Comparison of ENCODE assay signal across 9 mouse cellular contexts in genomic region chr1:132233566-132233965, GRCm38 (mm10). TPM values are rescaled to one million over a fixed set of nuclear protein-coding genes. Genes with fewer than 3 reads are reported as not detected.
DNase-seq lines count a peak whose midpoint lies in the region; ATAC-seq and TF ChIP-seq lines count a peak whose summit lies in the region.
"Had no signal": no experiment of that assay in that cellular context is flagged by ENCODE, and none has a peak within 500 bp of the region (broad histone marks: within the 10 kb centered on the region; RNA-seq: fewer than 3 reads in every experiment).

No protein-coding gene starts in this region.

- no peak for ATAC-seq in limb, embryonic 14.5 days (ENCODE audit: low FRiP score, low read depth)
- ATAC-seq in stomach, postnatal 0 days (ENCODE audit: low FRiP score, low TSS enrichment): 0 out of 2 replicates have a peak, but pooled peaks have one; percentile 72
- no peak; the same call in 1 of the 2 replicates for ATAC-seq in heart, embryonic 11.5 days (replicated peaks; ENCODE audit: insufficient number of reproducible peaks, low FRiP score, low TSS enrichment)

- peak; percentile 31 for DNase-seq in adrenal gland, postnatal 25 days
- no peak for DNase-seq in adrenal gland, adult 2 months
- DNase-seq in left cerebral cortex, adult 2 months (ENCODE audit: extremely low spot score in 1 of 2, low spot score in 2 of 2): no peak
- no peak for DNase-seq in left cerebral cortex, postnatal 36 days (ENCODE audit: low spot score in 2 of 2)
- DNase-seq in embryonic facial prominence, embryonic 10.5 days (ENCODE audit: low spot score): peak; percentile 65
- peak; percentile 31 for DNase-seq in limb, embryonic 14.5 days (ENCODE audit: low spot score)
- peak; percentile 71 for DNase-seq in stomach, postnatal 0 days (ENCODE audit: low spot score)

- TF ChIP-seq CTCF in left cerebral cortex, adult 2 months (IDR thresholded peaks at IDR 0.05): peak; percentile 21
- peak; percentile 61 for TF ChIP-seq CTCF in stomach, postnatal 0 days (IDR thresholded peaks at IDR 0.05; ENCODE audit: low read depth)

- H3K9ac ChIP-seq in limb, embryonic 14.5 days (ENCODE audit: low read depth, low read length, severe bottlenecking): no peak overlapping the region
- H3K9ac ChIP-seq in stomach, postnatal 0 days (ENCODE audit: low read length): no peak overlapping the region
- H3K9ac ChIP-seq in heart, embryonic 11.5 days (ENCODE audit: low read depth, low read length): no peak overlapping the region

- TF ChIP-seq POLR2A in limb, embryonic 14.5 days (IDR thresholded peaks at IDR 0.05; ENCODE audit: borderline replicate concordance, extremely low read depth, insufficient read depth, insufficient read length): no peak

- no peak overlapping the region for H3K27ac ChIP-seq in left cerebral cortex, adult 2 months
- no peak overlapping the region for H3K27ac ChIP-seq in embryonic facial prominence, embryonic 10.5 days (replicated peaks)
- no peak overlapping the region for H3K27ac ChIP-seq in limb, embryonic 14.5 days (replicated peaks; ENCODE audit: low read depth, low read length)
- H3K27ac ChIP-seq in stomach, postnatal 0 days (replicated peaks): no peak overlapping the region
- no peak overlapping the region for H3K27ac ChIP-seq in heart, embryonic 11.5 days (ENCODE audit: low read depth, low read length)

- H3K4me1 ChIP-seq in embryonic facial prominence, embryonic 10.5 days: peaks cover 9% of the 10 kb centered on the region; the same call in 1 of the 2 replicates
- no peaks in the 10 kb centered on the region for H3K4me1 ChIP-seq in limb, embryonic 14.5 days (ENCODE audit: control insufficient read depth, insufficient read depth, low read length)
- H3K4me1 ChIP-seq in stomach, postnatal 0 days (replicated peaks; ENCODE audit: control insufficient read depth, insufficient read depth): no peaks in the 10 kb centered on the region
- H3K4me1 ChIP-seq in heart, embryonic 11.5 days (ENCODE audit: control insufficient read depth, insufficient read depth, low read length): no peaks in the 10 kb centered on the region

- H3K4me2 ChIP-seq in limb, embryonic 14.5 days (replicated peaks; ENCODE audit: low read depth, low read length, severe bottlenecking): no peak overlapping the region
- no peak overlapping the region for H3K4me2 ChIP-seq in stomach, postnatal 0 days (replicated peaks; ENCODE audit: low read depth)
- no peak overlapping the region for H3K4me2 ChIP-seq in heart, embryonic 11.5 days

- no peak overlapping the region for H3K4me3 ChIP-seq in left cerebral cortex, adult 2 months
- no peak overlapping the region for H3K4me3 ChIP-seq in embryonic facial prominence, embryonic 10.5 days
- H3K4me3 ChIP-seq in limb, embryonic 14.5 days (replicated peaks; ENCODE audit: low read length): no peak overlapping the region
- no peak overlapping the region for H3K4me3 ChIP-seq in stomach, postnatal 0 days (ENCODE audit: low read depth, low read length)
- no peak overlapping the region for H3K4me3 ChIP-seq in heart, embryonic 11.5 days (ENCODE audit: low read depth, low read length)
- H3K4me3 ChIP-seq: erythroblast, embryonic 14.5 days had no signal

- intact Hi-C loops in left cerebral cortex, adult 2 months (cut with DNase I): no loop called here
- intact Hi-C loops in left cerebral cortex, postnatal 36 days (cut with DNase I): loop anchor here (10.0 kb wide), 1 partner anchor 121 kb away; no protein-coding TSS in a partner anchor

- no peaks in the 10 kb centered on the region for H3K36me3 ChIP-seq in embryonic facial prominence, embryonic 10.5 days (replicated peaks)
- no peaks in the 10 kb centered on the region for H3K36me3 ChIP-seq in limb, embryonic 14.5 days (ENCODE audit: control insufficient read depth, insufficient read depth, low read length)
- no peaks in the 10 kb centered on the region for H3K36me3 ChIP-seq in stomach, postnatal 0 days (ENCODE audit: control insufficient read depth, insufficient read depth, low read length)
- no peaks in the 10 kb centered on the region for H3K36me3 ChIP-seq in heart, embryonic 11.5 days (ENCODE audit: control insufficient read depth, insufficient read depth, low read length)

- no peak for TF ChIP-seq EP300 in stomach, postnatal 0 days (optimal IDR thresholded peaks at IDR 0.05)

- 19% methylated on average over 12 of the region's 12 CpGs for WGBS in embryonic facial prominence, embryonic 10.5 days
- 24% methylated on average over 12 of the region's 12 CpGs for WGBS in limb, embryonic 14.5 days
- 25% methylated on average over 12 of the region's 12 CpGs for WGBS in stomach, postnatal 0 days
- 18% methylated on average over 12 of the region's 12 CpGs for WGBS in heart, embryonic 11.5 days (ENCODE audit: insufficient replicate concordance)

- peaks cover 40% of the 10 kb centered on the region for H3K27me3 ChIP-seq in embryonic facial prominence, embryonic 10.5 days (replicated peaks; ENCODE audit: low read depth, poor library complexity, severe bottlenecking)
- H3K27me3 ChIP-seq in limb, embryonic 14.5 days (ENCODE audit: control insufficient read depth, insufficient read depth, low read length): no peaks in the 10 kb centered on the region
- no peaks in the 10 kb centered on the region for H3K27me3 ChIP-seq in stomach, postnatal 0 days (ENCODE audit: control insufficient read depth, insufficient read depth, low read length)
- peaks cover 16% of the 10 kb centered on the region for H3K27me3 ChIP-seq in heart, embryonic 11.5 days (ENCODE audit: control insufficient read depth, insufficient read depth, low read length)

- H3K9me3 ChIP-seq in embryonic facial prominence, embryonic 10.5 days: no peaks in the 10 kb centered on the region
- no peaks in the 10 kb centered on the region for H3K9me3 ChIP-seq in limb, embryonic 14.5 days (ENCODE audit: control insufficient read depth, low read length)
- H3K9me3 ChIP-seq in stomach, postnatal 0 days (ENCODE audit: control insufficient read depth, low read length): no peaks in the 10 kb centered on the region
- H3K9me3 ChIP-seq in heart, embryonic 11.5 days (replicated peaks; ENCODE audit: control insufficient read depth, low read length): no peaks in the 10 kb centered on the region

RNA-seq across cellular contexts. Expression of gene Gm10188, which starts 4.0 kb away (rescaled TPM):
- total RNA-seq in adrenal gland, postnatal 25 days (2021): not detected in 2 replicates
- not detected for total RNA-seq in adrenal gland, adult 2 months (2021)
- polyA plus RNA-seq in adrenal gland, adult 2 months (2012; rRNA removed): not detected in 2 replicates
- total RNA-seq in left cerebral cortex, adult 2 months (2021): not detected
- not detected for total RNA-seq in left cerebral cortex, postnatal 36 days (2021)
- polyA plus RNA-seq in embryonic facial prominence, embryonic 10.5 days (2016; fragmentation: Nextera tagmentation; extraction: Ambion mirVana): not detected in 2 replicates
- polyA plus RNA-seq in limb, embryonic 14.5 days (2012; rRNA removed): not detected in 2 replicates
- polyA plus RNA-seq in limb, embryonic 14.5 days (2014; fragmentation: Nextera tagmentation; extraction: Ambion mirVana): not detected in 2 replicates
- 0.19 TPM in 1 of 2 replicates, not detected in the other for polyA plus RNA-seq in stomach, postnatal 0 days (2015; fragmentation: Nextera tagmentation; extraction: Ambion mirVana)
- not detected in 2 replicates for polyA plus RNA-seq in heart, embryonic 11.5 days (2014; fragmentation: Nextera tagmentation; extraction: Ambion mirVana)
- polyA plus RNA-seq: erythroblast, embryonic 14.5 days had no signal

RNA-seq across cellular contexts. Expression of gene AC124108.1, which starts 42.3 kb away (rescaled TPM):
- not detected in 2 replicates for total RNA-seq in adrenal gland, postnatal 25 days (2021)
- total RNA-seq in adrenal gland, adult 2 months (2021): under 1 TPM; 0.10 to 0.12 TPM
- 0.03 and 0.09 TPM in 2 replicates for polyA plus RNA-seq in adrenal gland, adult 2 months (2012; rRNA removed)
- 1 to 10 TPM; 4.3 to 6.1 TPM for total RNA-seq in left cerebral cortex, adult 2 months (2021)
- 1 to 10 TPM; 5.4 to 6.2 TPM for total RNA-seq in left cerebral cortex, postnatal 36 days (2021)
- polyA plus RNA-seq in embryonic facial prominence, embryonic 10.5 days (2016; fragmentation: Nextera tagmentation; extraction: Ambion mirVana): 1.00 and 1.4 TPM in 2 replicates
- polyA plus RNA-seq in limb, embryonic 14.5 days (2012; rRNA removed): 0.80 and 0.81 TPM in 2 replicates
- polyA plus RNA-seq in limb, embryonic 14.5 days (2014; fragmentation: Nextera tagmentation; extraction: Ambion mirVana): 0.14 and 0.17 TPM in 2 replicates
- 0.02 and 0.06 TPM in 2 replicates for polyA plus RNA-seq in stomach, postnatal 0 days (2015; fragmentation: Nextera tagmentation; extraction: Ambion mirVana)
- 0.03 TPM in 1 of 2 replicates, not detected in the other for polyA plus RNA-seq in heart, embryonic 11.5 days (2014; fragmentation: Nextera tagmentation; extraction: Ambion mirVana)
- polyA plus RNA-seq: erythroblast, embryonic 14.5 days had no signal

RNA-seq across cellular contexts. Expression of gene Lemd1, which starts 42.3 kb away (rescaled TPM):
- total RNA-seq in adrenal gland, postnatal 25 days (2021): not detected in 2 replicates
- total RNA-seq in adrenal gland, adult 2 months (2021): under 1 TPM in 1 of 2 experiments, not detected in 1; 0.41 TPM
- polyA plus RNA-seq in adrenal gland, adult 2 months (2012; rRNA removed): 0.19 and 0.20 TPM in 2 replicates
- total RNA-seq in left cerebral cortex, adult 2 months (2021): 1 to 10 TPM; 3.9 to 6.8 TPM
- 1 to 10 TPM; 6.3 to 6.4 TPM for total RNA-seq in left cerebral cortex, postnatal 36 days (2021)
- polyA plus RNA-seq in embryonic facial prominence, embryonic 10.5 days (2016; fragmentation: Nextera tagmentation; extraction: Ambion mirVana): 1.9 and 2.0 TPM in 2 replicates
- 0.94 and 1.3 TPM in 2 replicates for polyA plus RNA-seq in limb, embryonic 14.5 days (2012; rRNA removed)
- 0.72 and 0.91 TPM in 2 replicates for polyA plus RNA-seq in limb, embryonic 14.5 days (2014; fragmentation: Nextera tagmentation; extraction: Ambion mirVana)
- 0.30 and 0.42 TPM in 2 replicates for polyA plus RNA-seq in stomach, postnatal 0 days (2015; fragmentation: Nextera tagmentation; extraction: Ambion mirVana)
- polyA plus RNA-seq in heart, embryonic 11.5 days (2014; fragmentation: Nextera tagmentation; extraction: Ambion mirVana): not detected in 2 replicates
- polyA plus RNA-seq: erythroblast, embryonic 14.5 days had no signal

Comparison
In these comparisons a context has a peak if more than half of its experiments do, and no peak if none do; other contexts are left out.
1. DNase-seq: peak in adrenal gland, postnatal 25 days (single experiment), embryonic facial prominence, embryonic 10.5 days (single experiment), limb, embryonic 14.5 days (single experiment) and stomach, postnatal 0 days (single experiment); none in adrenal gland, adult 2 months (single experiment), left cerebral cortex, adult 2 months (0 of 2) and left cerebral cortex, postnatal 36 days (0 of 2).